Mouse (Mus musculus): Measurements from ENCODE around the gene Htra1.

DNA sequence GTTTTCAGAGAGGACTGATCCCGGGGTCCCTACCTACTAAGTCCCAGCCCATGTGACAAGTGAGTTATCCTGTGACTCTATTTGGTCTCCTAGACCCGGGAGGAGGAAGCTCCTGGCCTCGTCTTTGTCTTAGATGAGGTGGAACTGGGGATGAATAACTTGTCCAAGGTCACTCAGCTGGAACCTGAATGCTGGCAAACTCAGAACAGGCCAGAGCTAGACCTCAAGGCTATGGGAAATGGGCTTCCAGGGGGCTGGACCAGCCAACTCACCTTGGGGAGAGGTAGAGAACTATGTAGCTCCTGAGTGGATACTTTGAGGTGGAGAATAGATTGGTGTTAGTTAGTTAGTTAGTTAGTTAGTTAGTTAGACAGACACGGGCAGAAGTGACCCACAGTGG, 2.1 kb downstream of the Htra1 start:
- TF ChIP-seq CHD2 (IDR thresholded peaks at IDR 0.05; ENCODE audit: low read depth, low read length) = no peak
- TF ChIP-seq MAFK (IDR thresholded peaks at IDR 0.05; ENCODE audit: insufficient read depth, low read depth, low read length) = no peak
- TF ChIP-seq ZNF384 (IDR thresholded peaks at IDR 0.05; ENCODE audit: low read depth, low read length) = no peak
